Mouse (Mus musculus) layer of hippocampus, postnatal 25 days (tissue): ENCODE measurements around the gene Hoxc13. TPM values are rescaled to one million over a fixed set of nuclear protein-coding genes. Genes with fewer than 3 reads are reported as not detected.

Experiments used
- DNase-seq, 2 experiments: peaks; one replicate each; pipeline ENCODE4 v3.0.0; 2022; ENCODE audit warnings: mixed read lengths in 2 of 2, low spot score in 1 of 2; ENCODE audit errors: extremely low spot score in 1 of 2
- total RNA-seq, 2 experiments: library from RNA; stranded (reverse); gene quantifications; 2 replicates each; pipeline ENCODE4 v1.2.3; 2021

Gene Hoxc13
- total RNA-seq, 2 experiments from 2014 or later = not detected

DNA sequence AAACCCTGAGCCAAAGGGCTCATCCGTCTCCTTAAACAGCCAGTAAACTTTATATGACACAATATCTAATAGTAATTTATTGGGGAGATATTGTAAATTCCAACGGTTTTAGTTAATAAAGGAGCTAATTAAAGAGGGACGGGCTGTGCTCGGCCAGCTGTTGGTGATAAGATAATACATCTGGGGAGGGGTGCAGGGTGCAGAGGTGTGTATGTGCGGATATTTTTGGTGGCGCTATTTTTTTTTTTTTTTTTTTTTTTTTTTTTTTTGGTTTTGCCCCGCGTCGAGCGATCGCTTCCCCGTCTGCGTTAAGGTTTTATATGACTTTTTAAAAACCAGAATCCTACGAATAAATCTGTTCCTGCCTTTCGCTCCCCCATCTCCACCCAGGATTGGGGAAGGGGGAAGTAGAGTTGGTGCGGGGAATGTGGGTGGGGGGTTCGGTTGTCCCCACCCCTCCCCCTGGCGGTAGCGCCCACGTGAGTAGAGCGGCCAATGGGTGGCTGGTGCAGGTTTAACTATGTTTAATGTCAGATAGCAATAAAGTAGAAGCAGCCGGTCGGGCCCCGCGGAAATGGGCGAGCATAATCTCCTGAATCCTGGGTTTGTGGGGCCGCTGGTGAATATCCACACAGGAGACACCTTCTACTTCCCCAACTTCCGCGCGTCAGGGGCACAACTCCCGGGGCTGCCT lies 15.5 kb downstream of the Hoxc13 start, which contains the start of gene Hoxc12:
TSS of gene Hoxc12 (plus strand) at position 479 of the 694 bp plus-strand sequence.
- DNase-seq = no peak

DNA sequence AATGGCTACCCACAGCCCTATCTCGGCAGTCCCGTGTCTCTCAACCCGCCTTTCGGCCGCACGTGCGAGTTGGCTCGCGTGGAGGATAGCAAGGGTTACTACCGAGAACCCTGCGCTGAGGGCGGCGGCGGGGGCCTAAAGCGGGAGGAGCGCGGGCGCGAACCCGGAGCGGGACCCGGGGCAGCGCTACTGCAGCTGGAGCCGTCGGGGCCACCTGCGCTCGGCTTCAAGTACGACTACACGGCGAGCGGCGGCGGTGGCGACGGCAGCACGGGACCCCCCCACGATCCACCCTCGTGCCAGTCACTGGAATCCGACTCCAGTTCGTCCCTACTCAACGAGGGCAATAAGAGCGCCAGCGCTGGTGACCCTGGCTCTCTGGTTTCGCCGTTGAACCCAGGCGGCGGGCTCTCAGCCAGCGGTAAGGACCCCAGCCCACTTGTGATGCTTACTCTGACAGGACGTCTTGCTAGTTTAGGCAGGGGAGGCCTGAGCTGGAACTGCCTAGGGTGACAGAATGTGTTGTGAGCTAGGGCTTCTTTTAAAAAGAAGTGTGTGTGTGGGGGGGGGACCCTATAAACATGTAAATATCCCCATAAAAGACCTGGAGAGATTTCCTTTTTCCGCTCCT lies 16.2 kb downstream of the Hoxc13 start:
- DNase-seq = no peak

DNA sequence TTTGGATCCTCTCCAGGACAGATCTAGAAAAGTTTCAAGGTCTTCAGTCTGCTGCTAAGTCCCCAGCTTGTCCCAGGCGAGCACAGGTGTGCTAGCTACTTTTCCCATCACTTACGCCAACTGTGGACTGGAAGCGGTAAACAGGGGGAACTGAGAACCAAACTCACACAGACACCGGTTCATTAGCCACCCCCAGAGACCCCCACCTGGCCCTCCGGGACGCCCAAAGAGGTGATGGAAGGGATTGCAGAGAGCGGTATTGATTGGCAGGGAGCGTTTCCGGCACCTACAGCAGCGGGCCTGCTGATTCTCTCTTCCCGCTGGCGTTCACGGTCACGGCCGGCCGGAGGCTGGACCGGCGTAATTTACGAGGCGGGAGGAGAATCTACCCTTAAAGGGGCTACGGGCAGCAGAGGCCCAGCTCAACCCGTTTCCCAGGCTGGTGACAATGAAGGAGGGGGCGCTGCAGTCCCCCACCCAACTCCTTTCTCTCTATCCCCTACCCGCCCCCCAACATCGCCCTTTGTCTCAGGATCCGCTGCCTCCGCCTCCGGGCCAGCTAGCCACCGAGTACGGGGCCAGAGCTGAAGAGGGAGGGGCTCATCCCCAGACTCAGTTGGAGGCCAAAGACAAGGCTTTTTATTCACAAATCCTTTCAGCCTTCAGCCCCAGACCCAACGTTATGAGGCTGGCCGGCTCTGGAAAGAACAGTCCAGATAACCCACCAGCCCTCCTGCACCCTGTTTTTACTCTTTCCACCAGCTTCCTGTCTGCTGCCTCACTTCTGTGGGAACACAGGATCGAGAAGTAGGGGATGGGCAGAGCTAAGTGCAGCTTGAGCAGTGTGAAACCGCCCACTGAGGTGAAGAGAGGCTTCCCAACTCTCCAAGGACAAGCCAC lies 18.6 kb downstream of the Hoxc13 start:
- no peak for DNase-seq

DNA sequence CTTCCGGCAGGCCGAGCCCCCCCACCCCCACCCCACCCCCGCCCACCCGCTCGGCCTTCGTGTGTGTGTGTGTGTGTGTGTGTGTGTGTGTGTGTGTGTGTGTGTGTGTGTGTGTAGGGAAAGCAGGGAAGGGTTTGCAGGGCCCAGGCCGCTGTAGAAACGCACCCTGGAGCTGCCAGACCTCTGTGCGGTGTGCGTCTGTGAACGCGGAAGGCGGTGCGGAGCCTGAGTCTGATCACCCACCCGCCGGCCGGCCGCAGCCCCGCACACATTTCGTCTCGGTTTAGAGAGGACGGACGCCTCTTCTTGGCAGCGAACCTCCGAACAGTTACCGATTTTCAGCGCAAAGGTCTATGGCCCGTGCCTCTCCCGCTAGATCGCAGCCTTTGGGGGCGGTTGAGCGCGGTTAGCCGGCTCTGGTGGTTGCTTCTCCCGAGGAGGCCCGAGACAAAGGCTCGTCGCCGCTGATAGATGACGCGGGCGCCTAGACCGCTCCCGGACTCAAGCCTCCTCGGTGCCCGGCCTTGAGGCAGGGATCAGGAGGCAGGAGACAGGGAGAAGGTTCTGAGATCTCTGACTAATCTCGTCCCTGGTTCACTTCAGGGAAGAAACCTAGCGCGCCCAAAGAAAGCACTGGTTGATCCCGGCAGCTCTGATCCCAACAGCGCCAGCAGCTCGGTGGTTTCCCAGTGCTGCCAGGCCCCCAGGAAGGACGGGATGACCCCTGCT lies 22.0 kb downstream of the Hoxc13 start:
- DNase-seq = no peak

DNA sequence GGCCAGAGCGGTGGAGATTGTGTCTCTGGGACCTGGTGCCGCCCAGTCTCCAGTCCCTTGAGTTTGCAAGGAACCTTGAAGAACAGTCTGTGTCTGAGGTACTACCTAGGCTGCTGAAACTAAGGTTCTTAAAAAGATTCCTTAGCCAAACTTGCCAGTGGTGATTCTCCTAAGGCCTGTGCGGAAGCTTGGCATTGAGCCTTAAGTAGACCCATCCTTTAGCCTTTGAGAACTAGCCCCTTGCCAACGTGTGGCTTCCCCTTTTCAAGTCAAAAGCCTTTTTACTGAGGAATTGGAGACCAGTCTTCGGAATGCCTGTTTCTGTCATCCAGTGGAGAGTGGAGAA lies 22.5 kb downstream of the Hoxc13 start:
- no peak for DNase-seq

DNA sequence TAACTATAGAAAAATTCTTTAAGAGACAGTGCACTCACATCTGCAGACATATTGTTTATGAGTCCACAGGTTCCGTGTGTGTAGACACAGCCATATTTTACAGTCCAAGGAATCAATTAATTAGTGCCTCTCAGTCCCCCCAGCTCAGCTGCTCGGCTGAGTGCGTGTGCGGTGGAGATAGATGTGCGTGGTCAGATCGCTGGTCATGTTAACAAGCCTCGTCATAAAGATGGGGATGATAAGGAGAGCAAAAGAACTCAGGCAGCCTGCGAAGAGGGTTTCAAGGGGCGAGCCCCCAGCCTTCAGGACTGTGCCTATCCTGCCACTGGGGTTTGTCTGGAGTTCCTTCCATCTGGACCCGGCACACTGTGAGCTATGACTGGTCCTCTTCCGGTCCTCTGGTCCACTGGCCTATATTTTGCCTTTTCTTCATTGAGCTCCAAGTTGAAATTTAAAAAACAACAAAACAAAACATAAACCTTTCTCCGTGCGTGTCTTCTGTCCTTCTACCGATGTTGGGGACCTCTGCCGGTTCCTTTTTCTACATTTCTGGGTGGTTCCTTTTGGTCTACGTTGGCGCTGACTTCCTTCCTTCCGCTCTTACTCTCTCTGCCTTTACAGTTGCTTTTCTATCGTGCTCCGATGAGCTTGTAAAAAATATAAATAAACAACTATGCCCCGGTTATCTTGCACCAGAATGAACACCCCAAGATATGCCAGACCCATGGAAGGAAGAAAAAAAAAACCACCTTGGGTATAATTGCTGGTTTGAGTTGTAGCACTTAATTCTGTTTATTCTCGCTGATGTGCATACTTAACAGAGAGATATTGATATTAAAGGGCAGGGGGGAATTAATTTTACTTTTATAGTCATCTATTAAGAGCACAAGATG lies 24.5 kb downstream of the Hoxc13 start:
- DNase-seq = no peak

DNA sequence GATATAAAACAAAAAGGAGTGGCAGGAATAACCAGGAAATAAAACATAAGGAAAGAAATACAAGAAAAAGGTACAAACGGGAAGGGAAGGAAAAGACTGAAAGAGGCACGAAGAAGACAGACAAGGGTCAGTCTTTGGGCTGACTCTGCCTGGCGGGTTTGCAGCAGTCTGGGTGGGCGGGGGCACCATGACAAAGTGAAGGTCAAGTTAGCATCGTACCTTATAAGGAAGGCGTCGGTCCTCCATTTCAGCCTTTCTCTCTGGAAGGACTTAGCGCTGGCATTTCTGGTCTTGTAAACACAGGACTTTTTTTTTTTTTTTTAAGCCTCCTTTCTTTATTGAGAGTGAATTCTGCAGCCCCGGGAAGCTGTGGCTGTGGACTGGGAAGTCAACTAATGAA lies 26.4 kb downstream of the Hoxc13 start:
- no peak for DNase-seq

DNA sequence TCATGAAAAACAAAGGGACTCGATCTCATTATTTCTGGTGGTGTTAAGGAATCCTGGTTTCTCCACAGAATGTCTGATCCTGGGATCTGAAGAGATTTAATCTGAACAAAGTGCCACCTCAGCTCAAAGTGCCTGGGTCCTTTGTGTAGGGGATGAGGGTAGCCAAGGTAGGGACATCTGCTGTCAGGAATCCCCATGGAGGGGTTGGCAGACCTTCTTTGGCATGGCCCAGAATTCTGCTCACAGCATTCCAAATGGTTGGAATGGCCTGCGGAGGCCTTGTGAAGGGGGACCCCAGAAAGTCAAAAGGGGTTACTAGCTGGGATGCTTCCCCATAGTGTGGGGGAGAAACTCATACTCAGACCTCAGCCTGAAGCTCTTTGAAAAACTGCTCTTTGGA lies 27.9 kb downstream of the Hoxc13 start:
- no peak for DNase-seq

DNA sequence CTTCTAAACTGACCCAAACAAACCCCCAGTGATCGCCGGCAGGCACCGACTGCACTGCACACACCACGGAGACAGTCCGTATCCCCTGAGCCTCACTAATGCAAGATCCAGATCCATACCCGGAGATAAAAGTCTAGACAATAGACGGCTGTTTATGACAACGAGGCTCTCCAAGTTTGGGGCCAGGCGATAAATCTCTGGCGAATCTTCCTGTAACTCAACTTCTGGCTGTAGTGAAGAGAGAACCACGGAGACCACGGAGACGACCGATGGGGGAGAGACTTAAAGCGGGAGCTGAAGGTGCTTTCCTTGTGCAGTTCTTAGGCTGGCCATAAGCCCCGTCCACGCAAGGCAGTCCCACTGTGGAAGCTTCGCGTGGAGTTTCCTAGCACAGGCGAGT lies 28.8 kb downstream of the Hoxc13 start:
- DNase-seq = no peak

DNA sequence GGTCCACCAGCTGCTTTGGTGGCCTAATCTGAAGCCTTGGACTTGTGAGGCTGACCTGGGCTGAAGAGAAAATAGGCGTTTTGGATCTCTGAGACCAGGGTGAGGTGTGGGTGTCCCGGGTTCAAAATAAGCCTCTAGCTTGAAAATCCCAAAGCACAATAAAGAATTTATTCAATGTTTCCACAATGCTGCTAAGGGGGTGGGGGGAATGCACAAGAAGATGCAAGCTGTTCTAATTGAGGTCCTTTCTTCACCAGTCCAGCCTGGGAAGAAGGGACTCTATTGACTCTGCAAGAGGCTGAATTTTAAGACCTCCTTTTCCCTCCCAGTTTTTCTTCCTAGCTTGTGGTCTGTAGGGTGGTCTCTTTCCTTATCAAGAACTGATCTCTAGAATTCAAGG lies 30.0 kb downstream of the Hoxc13 start:
- no peak for DNase-seq

DNA sequence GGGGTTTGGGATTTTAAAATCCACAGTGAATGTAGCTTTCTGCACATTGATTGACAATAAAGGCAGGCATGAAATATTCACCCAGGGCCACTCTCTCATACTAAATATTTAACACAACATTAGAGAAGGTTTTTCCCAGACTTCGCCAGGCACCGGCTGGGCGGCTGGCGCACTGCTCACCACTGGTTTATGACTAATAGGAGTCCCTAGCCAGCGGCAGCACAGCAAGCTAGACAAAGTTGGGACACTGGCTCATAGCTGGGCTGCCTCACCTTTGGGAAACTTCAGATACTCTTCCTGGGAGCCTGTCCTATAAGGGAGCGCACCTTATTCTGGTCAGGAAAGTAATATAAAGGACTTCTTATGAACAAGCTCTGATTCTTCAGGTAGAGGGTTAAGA lies 32.7 kb downstream of the Hoxc13 start:
- no peak for DNase-seq

DNA sequence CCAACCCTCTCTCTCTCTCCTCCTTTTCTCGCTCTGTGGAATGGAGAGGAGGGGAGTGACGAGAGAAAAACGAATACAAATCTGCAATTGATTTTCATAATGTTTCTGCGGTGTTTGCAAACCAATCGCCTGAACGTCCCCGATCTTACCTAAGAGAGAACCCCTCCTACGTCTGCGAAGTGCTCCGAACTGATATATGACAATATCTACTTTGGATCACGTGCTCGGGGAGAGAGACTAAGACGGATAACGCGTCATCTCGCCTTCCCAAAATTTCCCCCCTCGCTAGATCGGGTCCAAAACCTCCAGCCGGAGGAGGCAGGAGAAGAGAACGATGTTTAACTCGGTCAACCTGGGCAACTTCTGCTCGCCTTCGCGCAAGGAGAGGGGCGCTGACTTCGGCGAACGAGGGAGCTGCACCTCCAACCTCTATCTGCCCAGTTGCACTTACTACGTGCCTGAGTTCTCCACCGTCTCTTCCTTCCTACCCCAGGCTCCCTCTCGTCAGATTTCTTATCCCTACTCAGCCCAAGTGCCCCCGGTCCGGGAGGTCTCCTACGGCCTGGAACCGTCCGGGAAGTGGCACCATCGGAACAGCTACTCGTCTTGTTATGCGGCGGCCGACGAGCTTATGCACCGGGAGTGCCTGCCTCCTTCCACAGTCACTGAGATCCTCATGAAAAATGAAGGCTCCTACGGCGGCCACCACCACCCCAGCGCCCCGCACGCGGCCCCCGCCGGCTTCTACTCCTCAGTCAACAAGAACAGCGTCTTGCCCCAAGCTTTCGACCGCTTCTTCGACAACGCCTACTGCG lies 33.5 kb downstream of the Hoxc13 start, which contains the start of gene Hoxc11:
TSS of gene Hoxc11 (plus strand) at position 236 of the 815 bp plus-strand sequence.
- no peak for DNase-seq

DNA sequence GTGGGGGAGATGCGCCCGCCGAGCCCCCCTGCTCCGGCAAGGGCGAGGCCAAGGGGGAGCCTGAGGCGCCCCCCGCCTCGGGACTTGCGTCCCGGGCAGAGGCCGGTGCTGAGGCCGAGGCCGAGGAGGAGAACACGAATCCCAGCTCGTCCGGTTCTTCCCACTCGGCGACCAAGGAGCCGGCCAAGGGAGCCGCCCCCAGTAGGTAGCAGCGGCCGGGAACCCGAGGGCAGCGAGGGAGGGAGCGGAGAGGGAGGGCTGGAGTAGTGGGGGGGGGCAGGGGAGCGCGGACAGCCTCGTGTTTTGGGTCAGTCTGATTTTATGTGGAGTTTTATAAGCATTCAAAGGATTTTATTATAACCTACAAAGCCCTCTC lies 34.1 kb downstream of the Hoxc13 start:
- no peak for DNase-seq

DNA sequence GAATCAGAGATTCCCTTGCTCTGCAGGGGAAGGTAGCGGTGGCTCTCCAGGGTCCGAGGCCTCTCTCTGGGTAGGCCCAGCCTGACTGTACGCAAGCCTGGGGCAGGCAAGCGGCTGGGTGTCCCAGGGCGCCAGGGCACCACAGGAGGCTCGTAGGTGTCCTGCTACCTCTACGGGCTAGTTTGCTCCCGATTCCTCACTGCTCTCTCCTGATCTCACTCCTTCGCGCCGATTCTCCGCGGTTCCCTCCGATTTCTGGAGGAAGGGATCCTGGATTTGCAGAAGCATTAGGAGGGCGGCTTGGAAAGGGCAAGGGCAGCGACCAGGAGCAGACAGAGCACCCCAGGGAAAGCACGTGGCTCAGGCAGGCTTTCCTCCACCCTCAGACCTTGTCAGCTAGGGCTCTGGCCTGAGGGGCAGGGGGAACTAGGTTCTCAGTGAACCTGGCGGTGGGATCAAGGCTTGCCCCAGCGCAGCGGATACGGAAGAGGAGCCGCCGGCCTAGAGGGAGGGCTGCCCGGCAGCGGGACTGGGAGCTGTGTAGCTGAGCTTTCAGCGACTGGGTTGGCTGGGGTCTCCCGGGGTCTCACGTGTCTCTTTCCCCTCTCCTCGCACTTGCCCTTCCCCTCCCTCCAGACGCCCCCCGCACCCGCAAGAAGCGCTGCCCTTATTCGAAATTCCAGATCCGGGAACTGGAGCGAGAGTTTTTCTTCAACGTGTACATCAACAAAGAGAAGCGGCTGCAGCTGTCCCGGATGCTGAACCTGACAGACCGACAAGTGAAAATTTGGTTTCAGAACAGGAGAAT lies 35.1 kb downstream of the Hoxc13 start:
- no peak for DNase-seq

DNA sequence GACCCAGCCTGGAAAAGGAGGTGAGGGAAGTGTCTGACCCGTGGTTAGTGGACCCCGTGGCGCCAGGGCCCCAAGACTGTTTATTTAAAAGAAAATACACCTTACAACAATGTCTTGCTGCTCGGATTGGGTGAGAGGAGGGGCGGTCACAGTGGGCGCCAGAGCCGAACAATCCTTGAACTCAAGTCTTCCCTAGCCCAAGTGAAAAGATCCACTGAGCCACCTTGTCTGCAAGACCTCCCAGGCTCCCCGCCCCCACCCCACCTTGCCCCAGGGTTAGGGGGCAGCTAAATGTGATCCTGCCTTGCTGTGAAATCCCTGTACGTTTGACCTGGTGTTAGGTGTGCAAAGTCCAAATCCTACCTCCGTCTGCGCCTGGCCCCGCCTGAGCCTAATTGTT lies 36.0 kb downstream of the Hoxc13 start:
- no peak for DNase-seq

DNA sequence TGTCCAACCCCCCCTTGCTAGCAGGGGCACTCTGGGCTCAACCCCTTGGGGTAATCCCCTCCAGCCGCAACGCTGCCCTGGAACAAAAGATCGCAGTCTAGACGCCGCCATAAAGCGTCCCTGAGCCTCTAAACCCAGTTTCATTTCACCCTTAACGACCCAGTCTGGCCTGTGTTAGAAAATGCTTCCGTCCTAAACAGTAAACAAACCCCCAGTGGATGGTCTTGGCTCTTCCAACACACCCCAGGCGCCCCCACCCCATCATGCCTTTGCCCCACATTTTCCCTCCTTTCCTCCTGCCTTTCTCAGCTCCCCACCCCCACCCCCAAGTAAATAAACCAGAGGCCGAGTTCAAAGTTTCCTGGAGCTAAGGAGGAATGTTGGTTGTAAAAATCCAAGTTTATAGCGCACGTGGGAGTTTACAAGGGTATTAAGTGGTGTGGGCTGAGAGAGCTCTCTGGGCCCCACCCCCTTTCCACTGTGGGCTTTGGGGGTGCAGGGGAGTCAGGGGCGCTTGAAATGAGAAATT lies 38.8 kb downstream of the Hoxc13 start:
- no peak for DNase-seq

DNA sequence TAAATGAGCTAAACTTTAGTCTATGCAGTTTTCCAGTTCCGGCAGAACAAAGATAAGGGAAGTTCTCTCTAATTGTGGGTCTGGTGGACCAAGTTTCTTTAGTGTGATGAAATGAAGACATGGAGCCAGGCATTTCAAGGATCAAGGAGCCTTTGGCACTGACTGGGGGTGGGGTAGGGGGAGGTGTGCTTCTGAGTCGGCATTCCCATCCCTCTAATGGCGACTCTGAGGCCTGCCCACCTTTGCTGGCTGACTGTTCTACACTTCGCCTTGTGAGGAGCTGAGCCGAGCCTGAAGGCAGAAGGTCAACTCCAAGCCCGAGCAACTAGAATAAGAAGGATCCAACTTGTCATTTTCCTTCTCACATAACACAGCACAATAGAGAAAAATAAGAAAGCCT lies 40.8 kb downstream of the Hoxc13 start:
- no peak for DNase-seq

DNA sequence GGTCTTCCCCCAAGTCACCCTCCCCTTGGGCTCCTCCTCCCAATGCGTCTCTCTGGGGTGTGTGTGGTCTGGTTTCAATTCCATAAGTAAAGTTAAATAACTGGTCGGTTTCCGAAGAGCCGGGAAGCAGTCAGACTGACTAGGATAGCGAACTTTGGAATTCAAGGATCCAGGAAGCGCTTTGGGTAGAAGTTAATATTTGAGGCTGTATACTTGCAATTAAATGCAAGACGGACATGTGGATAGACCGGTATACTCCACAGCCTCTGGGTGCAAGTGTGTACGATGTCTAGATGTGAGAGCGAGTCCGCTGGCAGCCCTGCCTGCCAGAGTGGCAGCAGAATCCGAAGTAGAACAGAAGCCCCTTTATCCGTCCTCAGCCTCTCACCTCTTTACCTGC lies 41.6 kb downstream of the Hoxc13 start:
- DNase-seq = no peak
